Mouse (Mus musculus) lung, embryonic 16.5 days (tissue): ENCODE measurements around the gene Gm3285. TPM values are rescaled to one million over a fixed set of nuclear protein-coding genes. Genes with fewer than 3 reads are reported as not detected.

Source experiments
- ATAC-seq: fragments of 200-750 bp; cut with Nextera tagmentation; 2 replicates; pipeline ENCODE4 v1.8.0; 2017; ENCODE audit warnings: low read depth, mild to moderate bottlenecking, moderate library complexity
- H3K27ac ChIP-seq: fragments of 300-500 bp; sonication (generic); 2 replicates; pipeline ENCODE4 v1.5.1; 2014; ENCODE audit warnings: mild to moderate bottlenecking, control low read depth, low read length
- H3K27me3 ChIP-seq: fragments of 300-500 bp; sonication (generic); 2 replicates; pipeline ENCODE4 v1.6.1; 2014; ENCODE audit warnings: low read depth, low read length, mixed read lengths; ENCODE audit not compliant: control insufficient read depth, insufficient read depth
- H3K36me3 ChIP-seq: fragments of 300-500 bp; sonication (generic); 2 replicates; pipeline ENCODE4 v1.6.1; 2014; ENCODE audit warnings: low read length; ENCODE audit not compliant: control insufficient read depth, insufficient read depth
- H3K4me1 ChIP-seq: fragments of 300-500 bp; sonication (generic); replicated peaks from 2 replicates; pipeline ENCODE4 v1.6.1; 2014; ENCODE audit warnings: low read length, mixed read lengths; ENCODE audit not compliant: control insufficient read depth, insufficient read depth
- H3K4me2 ChIP-seq: fragments of 300-500 bp; sonication (generic); 2 replicates; pipeline ENCODE4 v1.6.1; 2014; ENCODE audit warnings: low read depth, low read length, control low read depth
- H3K4me3 ChIP-seq: fragments of 300-500 bp; sonication (generic); 2 replicates; pipeline ENCODE4 v1.5.1; 2014; ENCODE audit warnings: mild to moderate bottlenecking, low read length, control low read depth
- H3K9ac ChIP-seq: fragments of 300-500 bp; sonication (generic); 2 replicates; pipeline ENCODE4 v1.6.1; 2014; ENCODE audit warnings: low read length, control low read depth
- H3K9me3 ChIP-seq: fragments of 300-500 bp; sonication (generic); 2 replicates; pipeline ENCODE4 v1.6.1; 2016; ENCODE audit warnings: low read length; ENCODE audit not compliant: control insufficient read depth
- WGBS: fragments of 180-500 bp; shearing (Covaris S2); extraction: QIAGEN DNeasy Blood & Tissue Kit; methylation state at CpG from one replicate; pipeline ENCODE4 v1.1.7; 2014; 5-methylcytosine and 5-hydroxymethylcytosine counted together
- polyA plus RNA-seq: library from polyadenylated mRNA; unstranded; fragments of >200 nt; fragmentation: Nextera tagmentation; extraction: Ambion mirVana; gene quantifications from 2 replicates; pipeline ENCODE4 v1.2.1, GENCODE M21; 2015

Gm3285 gene
- polyA plus RNA-seq, 1 experiment from 2014 or later, result not detected

DNA sequence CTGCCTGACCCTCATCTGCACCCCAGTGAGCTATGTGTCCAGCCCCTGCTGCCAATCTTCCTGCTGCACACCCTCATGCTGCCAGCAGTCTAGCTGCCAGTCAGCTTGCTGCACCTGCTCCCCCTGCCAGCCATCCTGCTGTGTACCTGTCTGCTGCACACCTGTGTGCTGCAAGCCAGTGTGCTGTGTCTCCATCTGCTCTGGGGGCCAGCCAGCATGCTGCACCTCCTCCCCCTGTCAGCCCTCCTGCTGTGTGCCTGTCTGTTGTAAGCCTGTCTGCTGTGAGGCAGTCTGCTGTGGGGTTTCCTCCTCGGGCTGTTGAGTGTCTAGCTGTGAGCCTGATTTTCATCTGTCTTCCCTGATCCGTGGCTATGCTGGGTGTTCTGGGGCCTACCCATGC, 14.8 kb upstream of the Gm3285 start:
- Histone ChIP-seq H3K9ac (no peak overlapping the region), H3K27me3 (no peaks in the 10 kb centered on the region), H3K4me2 (no peak overlapping the region), H3K9me3 (0 out of 2 replicates have a peak, but pooled peaks cover 2% of the 10 kb centered on the region), H3K4me1 (no peaks in the 10 kb centered on the region), H3K27ac (no peak overlapping the region), H3K36me3 (no peaks in the 10 kb centered on the region), H3K4me3 (no peak overlapping the region)
- WGBS, result 10% methylated on average over 2 of the region's 2 CpGs
- no peak for ATAC-seq

GRCm38 (mm10) chr10:77847538-77847937, 14.2 kb upstream of the Gm3285 start:
- Histone ChIP-seq H3K9me3 (0 out of 2 replicates have a peak, but pooled peaks cover 2% of the 10 kb centered on the region), H3K4me2 (no peak overlapping the region), H3K27ac (no peak overlapping the region), H3K36me3 (no peaks in the 10 kb centered on the region), H3K27me3 (no peaks in the 10 kb centered on the region), H3K4me3 (no peak overlapping the region), H3K9ac (no peak overlapping the region), H3K4me1 (no peaks in the 10 kb centered on the region)
- 86% methylated on average over 2 of the region's 2 CpGs for WGBS
- ATAC-seq, result no peak

DNA sequence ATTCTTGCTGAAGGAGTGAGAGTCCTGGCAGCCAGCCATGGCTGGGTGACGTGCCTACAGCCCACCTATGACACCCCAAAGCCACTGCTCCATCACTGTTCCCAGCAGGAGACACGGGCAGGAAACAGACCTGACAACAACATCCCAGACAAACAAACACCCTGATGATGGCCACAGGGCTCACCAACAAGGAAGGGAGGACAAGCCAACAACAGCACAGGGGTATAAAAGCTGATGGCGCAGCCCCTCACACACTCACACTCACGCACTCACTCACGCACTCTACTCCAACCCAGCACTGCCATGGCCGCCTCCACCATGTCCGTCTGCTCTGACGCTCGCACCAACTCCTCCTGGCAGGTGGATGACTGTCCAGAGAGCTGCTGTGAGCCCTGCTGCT, 9.2 kb upstream of the Gm3285 start, which contains the start of gene Gm10318:
TSS of gene Gm10318 (plus strand) at position 301 of the 400 bp plus-strand sequence.
- 52% methylated on average over 9 of the region's 9 CpGs for WGBS
- no peaks in the 10 kb centered on the region for H3K4me1 ChIP-seq
- H3K9ac ChIP-seq, result no peak within 1 kb of the TSS
- H3K27ac ChIP-seq, result no peak within 1 kb of the TSS
- H3K9me3 ChIP-seq, result no peaks in the 10 kb centered on the region
- no peak for ATAC-seq
- no peak within 1 kb of the TSS for H3K4me3 ChIP-seq
- no peaks in the 10 kb centered on the region; the same call in 1 of the 2 replicates for H3K27me3 ChIP-seq
- no peak within 1 kb of the TSS for H3K4me2 ChIP-seq
- H3K36me3 ChIP-seq, result no peaks in the 10 kb centered on the region

- no peak overlapping the region for H3K27ac ChIP-seq
- H3K4me1 ChIP-seq, result no peaks in the 10 kb centered on the region
- peak; percentile 86 for ATAC-seq
These were observed 2.4 kb downstream of the Gm3285 start for GRCm38 (mm10) chr10:77864067-77864761.

GRCm38 (mm10) chr10:77864762-77865143, 3.0 kb downstream of the Gm3285 start:
- ATAC-seq, result no peak
- H3K9ac ChIP-seq, result no peak overlapping the region
- H3K27me3 ChIP-seq, result no peaks in the 10 kb centered on the region
- 30% methylated on average over 11 of the region's 11 CpGs for WGBS
- no peaks in the 10 kb centered on the region for H3K36me3 ChIP-seq
- H3K4me1 ChIP-seq, result no peaks in the 10 kb centered on the region
- H3K27ac ChIP-seq, result no peak overlapping the region
- H3K4me2 ChIP-seq, result peak overlapping the region; percentile 33; the same call in 1 of the 2 replicates
- H3K9me3 ChIP-seq, result no peaks in the 10 kb centered on the region
- no peak overlapping the region; the same call in 1 of the 2 replicates for H3K4me3 ChIP-seq

More at GRCm38 (mm10) chr10:77864067-77864761, 2.4 kb downstream of the Gm3285 start:
- 24% methylated on average over 14 of the region's 14 CpGs for WGBS
- Histone ChIP-seq H3K9me3 (no peaks in the 10 kb centered on the region), H3K27me3 (no peaks in the 10 kb centered on the region), H3K36me3 (no peaks in the 10 kb centered on the region), H3K9ac (no peak overlapping the region), H3K4me2 (peak overlapping the region; percentile 33; the same call in 1 of the 2 replicates), H3K4me3 (no peak overlapping the region; the same call in 1 of the 2 replicates)

DNA sequence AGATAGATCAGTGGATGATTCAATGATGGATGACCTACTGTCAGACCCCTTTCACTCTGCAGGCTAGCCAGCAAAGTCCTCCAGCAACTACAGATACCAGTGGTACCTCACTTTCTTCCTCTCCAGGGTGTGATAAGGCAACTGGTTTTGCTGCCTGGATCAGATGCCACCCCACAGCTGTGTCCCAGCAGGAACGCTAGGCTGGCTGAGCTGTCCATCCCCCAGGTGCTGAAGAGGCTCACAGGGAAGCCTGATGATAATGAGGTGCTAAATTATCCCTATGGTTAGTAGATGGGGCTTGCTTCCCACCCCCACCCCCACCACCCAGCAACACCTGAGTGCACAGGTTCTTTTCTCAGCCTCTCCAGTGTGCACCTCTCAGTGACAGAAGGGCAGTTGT, 5.8 kb downstream of the Gm3285 start:
- Histone ChIP-seq H3K27ac (no peak overlapping the region), H3K36me3 (no peaks in the 10 kb centered on the region), H3K4me1 (no peaks in the 10 kb centered on the region; the same call in 1 of the 2 replicates), H3K27me3 (no peaks in the 10 kb centered on the region), H3K9ac (no peak overlapping the region), H3K9me3 (no peaks in the 10 kb centered on the region), H3K4me3 (no peak overlapping the region), H3K4me2 (no peak overlapping the region)
- WGBS, result 7% methylated on average over 1 of the region's 1 CpGs
- ATAC-seq, result no peak

DNA sequence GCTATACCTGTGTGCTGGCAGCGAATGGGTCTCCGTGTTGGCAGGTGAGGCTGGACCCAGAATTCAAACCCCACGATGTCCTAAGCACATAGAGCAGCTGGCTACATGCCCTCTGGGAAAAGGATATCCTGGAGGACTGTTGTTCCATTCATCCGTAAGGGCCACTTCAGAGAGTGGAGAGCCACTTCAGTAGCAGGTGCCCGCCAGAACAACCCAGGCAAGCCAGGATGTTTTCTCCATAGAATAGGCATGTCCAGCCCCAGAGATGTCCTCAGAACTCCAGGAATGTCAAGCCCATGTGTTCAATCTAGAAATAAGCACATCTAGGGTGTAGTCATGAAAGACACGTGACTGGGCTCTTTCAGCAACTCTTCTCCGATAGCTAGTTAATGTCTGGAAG, 7.9 kb downstream of the Gm3285 start:
- H3K9me3 ChIP-seq, result no peaks in the 10 kb centered on the region
- H3K27me3 ChIP-seq, result no peaks in the 10 kb centered on the region
- no peak overlapping the region for H3K4me2 ChIP-seq
- H3K36me3 ChIP-seq, result no peaks in the 10 kb centered on the region
- H3K4me3 ChIP-seq, result no peak overlapping the region
- no peaks in the 10 kb centered on the region; the same call in 1 of the 2 replicates for H3K4me1 ChIP-seq
- ATAC-seq, result peak; percentile 89
- no peak overlapping the region for H3K9ac ChIP-seq
- no peak overlapping the region for H3K27ac ChIP-seq
- WGBS, result 57% methylated on average over 7 of the region's 7 CpGs

- Histone ChIP-seq H3K4me2 (no peak overlapping the region), H3K9ac (no peak overlapping the region), H3K9me3 (no peaks in the 10 kb centered on the region), H3K4me3 (no peak overlapping the region), H3K27me3 (no peaks in the 10 kb centered on the region), H3K27ac (no peak overlapping the region), H3K36me3 (no peaks in the 10 kb centered on the region), H3K4me1 (0 out of 2 replicates have a peak, but pooled peaks cover 2% of the 10 kb centered on the region)
- no peak for ATAC-seq
- WGBS, result 59% methylated on average over 6 of the region's 6 CpGs
These were observed 17.2 kb downstream of the Gm3285 start for GRCm38 (mm10) chr10:77878985-77879384.

- Histone ChIP-seq H3K4me1 (no peaks in the 10 kb centered on the region), H3K9ac (no peak overlapping the region), H3K4me3 (no peak overlapping the region), H3K27ac (no peak overlapping the region), H3K9me3 (no peaks in the 10 kb centered on the region), H3K4me2 (no peak overlapping the region), H3K36me3 (no peaks in the 10 kb centered on the region), H3K27me3 (no peaks in the 10 kb centered on the region)
- whole genome bisulfite sequencing, result 79% methylated on average over 3 of the region's 3 CpGs
- ATAC-seq, result no peak
These were observed 18.5 kb downstream of the Gm3285 start for GRCm38 (mm10) chr10:77880305-77880704.
